Mouse (Mus musculus) adrenal gland, postnatal 10 days (tissue): ENCODE data around the gene Clpx. TPM values are rescaled to one million over a fixed set of nuclear protein-coding genes. Genes with fewer than 3 reads are reported as not detected.
A peak's percentile ranks its signal among the peaks of the same experiment; 100 is the strongest.
"Not testable (repeated sequence)": the region's sequence is repeated elsewhere in the genome, so short reads cannot be mapped to it uniquely, and the experiment has no call there.

Source experiments
- DNase-seq: peaks from one replicate; pipeline ENCODE4 v3.0.0; 2021; ENCODE audit warnings: mixed read lengths
- total RNA-seq, 2 experiments: library from RNA; stranded (reverse); gene quantifications; 2 replicates each; pipeline ENCODE4 v1.2.3; 2021

The Clpx gene
- total RNA-seq, 2 experiments from 2014 or later: 144 to 173 TPM

GRCm38 (mm10) chr9:65289988-65290387 is 4.1 kb upstream of the Clpx start:
- peak; percentile 65 for DNase-seq

DNA sequence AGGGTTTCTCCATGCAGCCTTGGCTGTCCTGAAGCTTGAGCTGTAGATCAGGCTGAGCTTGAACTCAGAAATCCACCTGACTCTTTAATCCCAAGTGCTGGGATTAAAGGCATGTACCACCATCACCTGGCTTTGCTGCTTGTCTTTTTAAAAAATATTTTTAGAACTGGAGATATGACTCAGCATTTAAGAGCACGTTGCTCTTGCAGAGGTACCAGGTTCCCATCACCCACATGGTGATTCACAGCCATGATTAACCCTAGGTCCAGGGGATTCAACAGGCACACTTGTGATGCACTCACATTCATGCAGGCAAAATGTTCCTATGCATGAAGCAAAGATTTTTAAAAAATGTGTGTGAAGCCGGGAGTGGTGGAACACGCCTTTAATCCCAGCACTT is 1.6 kb upstream of the Clpx start:
- DNase-seq: no peak

GRCm38 (mm10) chr9:65293119-65293518 is 941 bp upstream of the Clpx start:
- no peak for DNase-seq

DNA sequence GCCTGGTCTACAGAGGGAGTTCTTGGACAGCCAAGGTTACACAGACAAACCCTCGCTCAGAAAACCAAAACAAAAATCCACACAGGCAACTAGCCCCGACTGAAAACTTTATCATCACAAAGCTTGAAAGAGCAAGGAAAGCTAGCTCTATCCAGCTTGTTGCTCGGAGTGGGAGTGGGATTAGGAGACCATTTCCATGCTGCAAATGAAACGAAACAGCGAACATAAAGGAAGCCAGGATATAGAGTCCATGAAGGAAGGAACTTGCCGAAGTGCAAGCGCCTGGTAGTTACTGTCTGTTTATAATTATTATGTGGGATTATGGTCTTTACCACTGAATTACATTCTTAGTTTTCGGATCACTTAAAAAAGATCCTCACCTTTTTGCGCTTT is 484 bp upstream of the Clpx start:
- DNase-seq: peak; percentile 23

GRCm38 (mm10) chr9:65294716-65295378 is 787 bp downstream of the Clpx start:
- DNase-seq: no peak

DNA sequence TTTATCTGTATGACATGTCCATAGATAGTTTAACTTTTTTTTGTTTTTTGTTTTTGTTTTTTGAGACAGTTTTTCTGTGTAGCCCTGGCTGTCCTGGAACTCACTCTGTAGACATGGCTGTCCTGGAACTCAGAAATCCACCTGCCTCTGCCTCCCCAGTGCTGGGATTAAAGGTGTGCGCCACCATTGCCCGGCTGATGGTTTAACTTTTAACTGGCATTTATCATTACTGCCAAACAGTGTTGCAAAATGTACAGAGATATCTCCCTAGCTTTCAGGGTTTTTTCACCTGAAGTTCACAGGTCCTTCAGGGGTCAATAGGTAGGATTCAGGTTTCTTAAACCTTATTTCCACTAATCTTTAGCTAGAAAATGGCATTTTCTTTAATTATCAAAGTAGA is 3.0 kb downstream of the Clpx start:
- no peak for DNase-seq

DNA sequence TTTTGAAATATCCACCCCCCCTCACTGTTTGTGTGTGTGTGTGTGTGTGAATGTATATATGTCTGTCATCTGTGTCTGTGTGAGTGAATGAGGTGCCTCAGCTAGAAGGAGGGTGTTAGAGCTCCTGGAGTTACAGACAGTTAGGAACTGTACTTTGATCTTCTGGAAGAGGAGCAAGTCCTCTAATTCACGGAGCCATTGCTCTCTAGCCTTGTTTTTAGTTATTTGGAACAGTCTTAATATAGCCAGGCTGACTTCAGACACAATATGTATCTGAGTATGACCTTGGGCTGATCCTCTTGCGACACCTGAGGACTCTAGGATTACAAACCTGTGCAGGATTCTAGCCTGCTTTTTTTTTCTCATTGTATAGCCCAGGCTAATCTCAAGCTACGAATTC is 4.7 kb downstream of the Clpx start:
- no peak for DNase-seq

GRCm38 (mm10) chr9:65299650-65300049 is 5.6 kb downstream of the Clpx start:
- DNase-seq: peak; percentile 40

GRCm38 (mm10) chr9:65302327-65302983 is 8.4 kb downstream of the Clpx start:
- DNase-seq: no peak

DNA sequence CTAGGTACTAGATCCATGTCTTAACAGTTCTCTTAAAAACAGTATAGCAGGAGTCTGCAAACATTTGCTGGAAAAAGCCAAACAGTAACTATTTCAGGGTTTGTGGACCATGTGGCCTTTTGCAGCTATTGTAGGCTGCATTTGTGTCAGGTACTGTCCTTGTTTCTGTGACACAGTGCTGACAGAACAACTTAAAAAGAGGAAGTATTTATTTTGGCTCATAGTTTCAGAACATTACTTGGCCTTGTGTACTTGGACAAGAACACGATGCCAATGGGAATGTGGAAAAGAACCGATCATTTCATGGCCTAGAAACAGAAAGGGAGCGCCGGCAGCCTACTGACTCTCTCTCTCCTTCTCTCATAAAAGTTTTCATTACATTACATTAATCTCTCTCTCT is 9.5 kb downstream of the Clpx start:
- no peak for DNase-seq

- no peak for DNase-seq
These were observed 10.2 kb downstream of the Clpx start for GRCm38 (mm10) chr9:65304300-65304699.

DNA sequence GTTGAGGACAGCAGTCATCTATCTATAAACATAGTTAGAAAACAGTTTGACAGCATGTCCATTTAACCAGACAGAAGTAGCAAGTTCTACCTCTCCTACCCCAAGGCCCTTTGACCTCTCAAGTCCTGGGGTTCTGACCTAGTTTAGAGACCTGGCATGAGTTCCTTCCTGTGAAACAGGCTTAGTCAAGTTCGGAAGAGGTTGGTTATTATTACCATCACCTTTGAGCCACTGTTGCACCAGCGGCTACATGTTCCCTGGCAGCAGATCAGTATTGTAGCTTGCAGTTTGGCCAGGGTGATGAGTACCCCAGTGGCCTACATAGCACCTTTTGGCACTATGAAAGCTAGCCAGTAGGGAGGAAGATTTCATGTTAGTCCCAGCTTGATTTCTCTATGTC is 12.6 kb downstream of the Clpx start:
- peak; percentile 49 for DNase-seq

GRCm38 (mm10) chr9:65308011-65308410 is 14.0 kb downstream of the Clpx start:
- DNase-seq: no peak

GRCm38 (mm10) chr9:65312669-65313357 is 18.8 kb downstream of the Clpx start:
- no peak for DNase-seq

DNA sequence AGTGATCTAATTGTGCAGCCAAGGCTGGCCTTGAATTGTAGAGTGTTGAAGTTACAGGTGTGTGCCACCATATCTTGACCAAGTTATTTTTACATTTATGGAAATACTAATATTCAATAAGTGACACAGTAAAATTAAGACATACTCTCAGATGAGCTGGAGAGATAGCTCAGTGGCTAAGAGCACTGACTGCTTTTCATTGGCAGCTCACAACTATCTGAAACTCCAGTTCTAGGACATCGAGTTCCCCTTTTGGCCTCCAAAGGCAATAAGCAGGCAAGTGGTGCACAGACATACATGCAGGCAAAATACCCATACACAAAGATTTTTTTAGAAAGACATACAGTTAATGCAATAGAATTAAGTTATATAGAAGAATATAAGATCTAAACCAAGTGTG is 19.8 kb downstream of the Clpx start:
- DNase-seq: no peak

- DNase-seq: no peak
These were observed 28.3 kb downstream of the Clpx start for GRCm38 (mm10) chr9:65322255-65322900.

DNA sequence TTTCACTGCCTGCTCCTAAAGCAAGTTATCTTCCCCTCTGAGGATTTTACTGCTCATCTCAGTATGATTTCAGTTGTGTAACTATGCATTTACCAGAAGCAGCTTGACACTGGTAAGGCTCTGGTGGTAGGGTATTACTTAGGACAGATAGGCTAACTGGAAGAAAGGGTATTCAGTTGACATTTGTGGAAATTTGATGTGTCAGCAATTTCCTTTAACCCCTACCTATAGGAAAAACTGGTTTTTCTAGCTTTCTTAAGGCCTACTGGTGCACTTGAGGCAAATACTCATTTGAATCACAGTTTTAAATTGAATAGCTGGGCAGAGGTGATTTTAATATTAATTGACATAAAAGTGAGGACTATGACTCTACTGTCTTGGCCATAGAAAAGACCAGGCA is 31.9 kb downstream of the Clpx start:
- no peak for DNase-seq

DNA sequence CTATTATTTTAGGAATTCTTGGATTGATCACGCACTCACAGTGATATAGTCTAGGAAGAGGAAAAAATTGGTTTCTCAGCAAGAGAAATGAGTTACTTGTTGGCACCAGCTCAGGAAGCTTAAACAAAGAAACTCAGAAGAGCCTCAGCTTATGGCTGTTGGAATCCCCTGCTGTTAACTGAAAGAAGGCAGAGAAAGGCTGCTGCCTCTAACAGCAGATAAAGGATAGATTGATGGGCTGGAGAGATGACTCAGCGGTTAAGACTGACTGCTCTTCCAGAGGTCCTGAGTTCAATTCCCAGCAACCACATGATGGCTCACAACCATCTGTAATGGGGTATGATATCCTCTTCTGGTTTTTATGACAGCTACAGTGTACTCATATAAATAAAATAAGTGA is 33.3 kb downstream of the Clpx start:
- DNase-seq: no peak

GRCm38 (mm10) chr9:65333958-65334357 is 39.9 kb downstream of the Clpx start:
- DNase-seq: no peak

DNA sequence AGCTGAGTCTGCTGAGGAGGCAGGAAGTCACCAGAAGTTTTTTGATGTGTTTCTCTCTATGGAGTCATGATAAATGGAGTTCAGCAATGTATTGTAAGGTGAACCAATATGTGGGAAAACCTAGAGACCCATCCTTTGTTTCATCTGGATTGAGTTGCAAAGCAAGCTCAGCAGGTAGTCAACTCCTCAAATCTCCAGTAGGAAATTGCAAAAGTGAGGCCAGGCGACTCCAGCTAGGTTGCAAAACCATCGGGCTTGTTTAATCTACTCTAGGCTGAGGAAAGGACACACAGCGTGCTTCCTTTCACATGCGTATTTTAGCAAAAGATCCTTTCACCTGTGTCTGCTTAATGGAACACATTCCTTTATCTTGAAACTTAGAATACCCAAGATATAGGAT is 45.1 kb downstream of the Clpx start:
- DNase-seq: no peak

DNA sequence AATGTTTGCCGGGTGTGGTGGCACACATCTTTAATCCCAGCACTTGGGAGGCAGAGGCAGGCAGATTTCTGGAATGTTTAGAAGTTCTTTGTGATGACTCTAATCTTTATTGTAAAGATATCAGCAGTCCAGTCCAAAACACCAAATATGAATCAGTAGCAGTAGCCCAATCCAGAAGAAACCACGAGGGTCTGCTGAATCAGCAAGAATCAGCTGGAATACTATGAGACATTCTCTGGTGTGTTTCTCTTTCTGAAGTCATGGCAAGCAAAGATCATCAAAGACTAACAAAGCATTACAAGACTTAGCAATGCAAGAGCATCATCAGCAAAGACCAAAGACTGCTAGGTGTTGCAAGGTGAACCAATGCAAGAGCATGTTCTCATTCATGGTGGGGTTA is 46.4 kb downstream of the Clpx start:
- no peak for DNase-seq

DNA sequence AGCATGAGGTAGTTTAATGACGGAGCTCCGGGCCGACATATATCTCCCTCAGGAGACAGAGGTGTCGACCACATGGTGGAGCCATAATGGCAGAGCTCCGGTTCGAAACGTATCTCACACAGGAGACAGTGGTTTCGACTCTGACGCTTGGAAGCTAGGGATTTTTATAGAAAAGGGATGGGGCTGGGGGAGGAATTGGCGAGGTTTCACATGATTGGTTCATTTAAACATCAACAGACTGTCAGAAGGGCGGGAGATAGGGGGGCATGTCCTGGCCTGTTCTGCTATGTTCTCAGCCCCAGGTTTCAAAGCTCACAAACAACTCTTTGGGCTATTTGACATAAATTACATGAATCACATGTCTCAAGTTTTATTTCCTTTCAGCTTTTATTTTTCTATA is 51.4 kb downstream of the Clpx start:
- DNase-seq: not testable (repeated sequence)

GRCm38 (mm10) chr9:65345854-65346475 is 51.9 kb downstream of the Clpx start, which contains the start of gene Pdcd7:
TSS of gene Pdcd7 (plus strand) at chr9:65346104.
- peak; percentile 96 for DNase-seq
